Mouse (Mus musculus) urinary bladder, adult 18-20 months (tissue): ENCODE results near the gene Ube2d2b.

Experiments
- DNase-seq, 2 experiments: peaks; one replicate each; pipeline ENCODE4 v3.0.0; 2022; ENCODE audit warnings: low spot score in 2 of 2, mixed read lengths in 2 of 2

Gene Ube2d2b

DNA sequence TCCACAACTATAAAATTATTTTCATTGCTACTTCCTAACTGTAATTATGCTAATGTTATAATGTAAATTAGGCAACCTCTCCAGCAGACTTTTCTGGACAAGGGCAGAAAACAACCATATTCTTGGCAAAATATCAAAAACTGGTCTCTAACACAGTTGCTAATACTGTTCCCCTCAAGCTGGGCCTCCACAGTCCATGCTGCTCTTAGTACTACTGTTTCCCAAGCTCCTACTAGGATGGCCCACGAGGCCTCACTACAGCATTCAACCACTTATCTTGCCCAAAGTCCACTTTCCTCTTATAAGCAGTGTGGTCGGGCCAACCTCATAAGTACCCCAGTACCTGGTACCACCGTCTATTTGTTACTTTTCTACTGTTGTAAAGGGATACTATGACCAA is 24.7 kb downstream of the Ube2d2b start:
- DNase-seq = no peak

DNA sequence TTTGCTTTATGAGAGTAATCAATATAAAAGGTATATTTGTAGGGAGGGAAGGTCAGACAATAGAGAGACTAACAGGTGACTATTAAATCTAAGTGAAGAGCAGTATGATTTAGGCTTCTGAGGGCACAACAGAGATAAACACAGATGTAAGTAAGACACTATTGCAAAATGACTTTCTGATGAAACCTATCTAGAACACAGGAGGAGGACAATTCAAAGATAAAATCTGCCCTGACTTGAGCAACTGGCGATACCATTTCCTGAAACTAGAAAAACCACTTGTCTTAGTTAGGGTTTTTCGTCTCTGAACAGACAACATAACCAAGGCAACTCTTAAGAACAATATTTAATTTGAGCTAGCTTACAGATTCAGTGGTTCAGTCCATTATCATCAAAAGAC is 25.6 kb downstream of the Ube2d2b start:
- no peak for DNase-seq

DNA sequence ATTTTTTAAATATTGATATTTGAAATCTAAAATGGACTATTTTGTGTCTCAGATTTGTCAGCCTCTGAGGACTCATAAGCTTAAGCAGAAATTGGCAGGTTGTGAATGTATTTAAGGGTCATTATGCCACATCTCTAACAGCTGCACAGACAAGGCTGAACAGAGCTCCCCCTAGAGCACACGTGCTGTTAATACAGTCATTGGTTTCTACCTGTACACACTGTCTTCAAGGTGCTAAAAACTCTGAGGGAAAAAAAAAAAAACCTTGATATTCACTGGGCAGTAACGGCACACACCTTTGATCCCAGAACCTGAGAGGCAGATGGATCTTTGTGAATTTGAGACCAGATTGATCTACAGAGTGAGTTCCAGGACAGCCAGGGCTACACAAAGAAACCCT is 29.1 kb downstream of the Ube2d2b start:
- no peak for DNase-seq

DNA sequence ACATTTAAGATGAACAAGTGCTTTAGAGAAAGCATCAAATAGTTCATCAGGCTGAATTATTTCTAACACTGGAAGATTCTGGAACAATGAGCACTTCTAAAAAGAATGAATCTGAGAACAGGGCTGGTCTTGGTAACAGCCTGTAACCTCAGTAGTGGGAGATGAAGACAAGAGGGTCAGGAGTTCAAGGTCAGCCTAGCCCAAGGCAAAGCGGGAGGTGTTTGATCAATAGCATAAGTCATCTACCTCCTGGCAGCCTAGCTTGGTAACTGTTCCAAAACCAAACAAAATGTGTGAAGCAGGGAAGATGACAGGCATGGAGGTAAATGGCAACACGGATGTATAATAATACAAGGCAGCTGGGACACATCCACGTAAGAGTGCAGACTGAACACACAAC is 34.1 kb downstream of the Ube2d2b start:
- no peak for DNase-seq

DNA sequence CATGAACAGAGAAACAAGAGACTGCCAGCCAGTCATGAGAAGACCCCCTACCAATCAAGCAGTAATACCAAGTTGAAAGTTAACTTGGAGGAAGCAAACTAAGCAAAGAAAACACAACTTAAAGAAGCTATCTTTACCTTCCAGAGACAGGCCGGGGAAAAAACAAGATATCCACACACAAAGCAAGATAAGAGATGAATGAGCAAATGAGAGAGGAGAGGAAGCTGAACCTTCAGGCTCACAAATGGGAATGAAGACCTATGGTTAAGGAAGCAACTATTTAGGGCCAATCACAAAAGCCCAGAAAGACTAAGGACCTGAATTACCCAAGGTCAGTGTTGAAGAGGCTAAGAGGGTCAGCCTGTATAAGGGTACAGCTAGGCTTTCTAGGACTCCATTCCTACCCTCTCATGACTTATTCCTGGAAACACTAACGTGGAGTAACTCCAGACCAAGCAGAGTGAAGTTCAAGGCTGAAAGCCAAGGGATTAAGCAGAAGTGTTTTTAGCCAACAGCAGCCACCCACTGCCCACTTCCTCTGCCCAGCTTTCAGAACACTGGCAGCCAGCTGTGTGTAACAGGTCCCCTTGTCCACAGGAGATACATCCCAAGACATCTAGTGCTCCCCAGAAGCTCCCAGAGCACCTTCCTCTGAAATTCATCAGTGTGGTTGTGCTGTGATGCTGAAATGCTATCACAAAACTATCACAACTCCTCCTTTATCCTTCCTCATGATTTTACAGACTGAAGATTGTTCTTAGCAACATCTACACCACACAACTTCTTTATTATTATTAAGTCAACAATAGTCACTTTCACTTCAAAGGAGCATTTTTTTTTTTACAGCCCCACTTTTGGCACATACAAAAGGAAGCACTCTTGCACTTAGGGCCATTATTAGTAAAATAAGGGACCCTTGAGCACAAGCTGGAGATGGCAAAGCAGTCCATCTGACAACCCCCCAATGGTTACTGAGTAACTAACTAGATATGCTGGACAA is 36.5 kb downstream of the Ube2d2b start:
- DNase-seq = no peak

DNA sequence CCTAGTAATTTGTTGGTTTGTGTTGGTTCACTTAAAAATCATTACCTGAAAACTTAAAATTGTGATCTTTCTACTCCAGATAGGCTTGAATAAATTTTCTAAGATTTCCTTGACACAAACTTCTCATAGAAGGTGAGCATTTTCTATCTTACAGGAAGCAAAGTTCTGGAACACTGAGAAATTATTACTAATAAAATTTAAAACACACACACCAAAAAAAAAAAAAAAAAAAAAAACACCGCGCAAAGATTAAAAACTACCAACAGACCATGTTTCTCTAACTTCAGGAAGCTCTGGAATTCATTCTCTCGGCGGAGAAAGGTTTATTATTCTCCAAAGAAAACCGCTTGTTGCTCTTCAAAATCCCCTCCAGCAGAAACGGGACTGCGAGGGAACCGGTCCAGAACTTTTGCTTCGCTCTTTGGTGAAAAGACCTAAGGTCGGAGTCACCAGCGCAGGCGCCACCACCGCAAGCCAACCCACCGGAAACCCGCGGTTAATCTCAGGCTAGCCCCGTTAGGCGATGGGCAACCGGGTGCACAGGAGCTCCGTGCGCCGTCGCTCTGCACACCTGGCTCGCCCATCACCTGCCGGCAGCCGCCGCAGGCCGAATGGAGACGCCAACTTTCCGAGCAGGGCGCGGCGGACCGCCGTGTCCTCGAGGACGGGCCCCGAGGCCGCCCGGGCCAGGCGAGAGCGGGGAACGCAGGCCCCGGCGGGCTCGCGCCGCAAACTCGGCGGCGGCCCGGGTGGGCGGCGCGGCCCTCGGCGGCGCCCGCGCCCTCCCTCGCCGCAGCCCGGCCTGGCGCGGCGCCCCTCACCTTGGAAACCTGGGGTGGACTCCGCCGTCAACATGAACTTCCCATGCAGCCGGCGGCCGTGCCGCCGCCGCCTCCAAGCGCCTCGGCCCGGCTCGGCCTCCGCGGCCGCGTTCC is 38.3 kb downstream of the Ube2d2b start:
- peak; percentile 49 to 65 for DNase-seq

DNA sequence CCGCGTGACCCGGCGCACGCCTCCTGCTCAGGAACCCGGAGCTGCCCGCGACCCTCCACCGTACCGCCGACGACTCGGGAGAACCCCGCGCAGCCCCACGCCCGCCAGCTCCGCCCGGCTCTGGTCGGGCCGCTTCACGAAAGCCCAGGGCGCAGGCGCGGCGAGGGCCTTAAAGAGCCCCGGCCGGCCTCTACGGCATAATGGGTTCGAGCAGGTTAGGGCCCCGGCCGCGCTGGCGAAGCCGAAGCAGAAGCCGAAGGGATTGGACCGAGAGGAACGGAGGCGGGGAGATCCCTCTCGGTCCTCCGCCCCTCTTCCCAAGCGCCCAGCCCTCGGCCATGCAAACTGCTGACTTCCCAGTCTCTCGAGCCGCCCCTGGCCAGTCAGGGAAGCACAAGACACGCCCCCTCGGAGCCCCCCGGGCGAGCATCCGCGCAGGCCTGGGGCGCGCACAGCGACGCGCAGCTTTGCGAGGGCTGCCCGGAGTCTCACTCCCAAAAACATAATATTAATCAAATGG is 39.1 kb downstream of the Ube2d2b start:
- DNase-seq = peak; percentile 86 to 90

DNA sequence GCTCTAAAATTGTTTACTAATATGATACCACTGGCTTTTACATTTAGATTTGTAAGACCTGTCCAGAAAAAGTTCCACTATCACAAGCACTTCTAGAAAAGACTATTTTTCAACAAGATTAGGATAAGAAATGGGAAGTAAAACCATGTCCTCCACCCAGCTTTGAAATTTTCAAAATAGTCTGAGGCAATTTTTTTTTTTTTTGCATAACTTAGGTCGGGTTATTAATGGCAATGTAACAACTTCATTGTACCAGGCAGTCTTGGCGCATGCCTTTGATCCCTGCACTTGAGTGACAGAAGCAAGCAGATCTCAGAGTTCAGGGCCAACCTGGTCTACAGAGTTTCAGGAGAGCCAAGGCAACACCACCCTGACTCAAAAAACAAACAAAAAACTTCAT is 39.8 kb downstream of the Ube2d2b start:
- DNase-seq = no peak

DNA sequence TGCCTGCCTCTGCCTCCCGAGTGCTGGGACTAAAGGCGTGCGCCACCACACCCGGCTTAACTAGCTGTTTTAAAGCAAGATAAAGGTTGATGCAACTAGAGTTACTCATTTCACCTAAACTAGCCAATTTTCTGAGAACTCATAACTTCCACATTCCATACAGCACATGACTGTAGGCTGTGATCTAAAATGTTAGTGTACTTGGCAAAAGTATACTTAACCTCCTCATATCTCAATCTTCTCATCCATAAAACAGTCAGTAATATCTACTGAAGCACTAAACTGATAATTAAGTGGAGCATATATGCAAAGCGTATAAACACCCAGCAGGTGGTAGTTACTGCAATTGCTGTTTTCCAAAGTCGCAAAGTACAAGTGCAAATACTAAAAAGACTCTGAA is 43.4 kb downstream of the Ube2d2b start:
- no peak for DNase-seq

DNA sequence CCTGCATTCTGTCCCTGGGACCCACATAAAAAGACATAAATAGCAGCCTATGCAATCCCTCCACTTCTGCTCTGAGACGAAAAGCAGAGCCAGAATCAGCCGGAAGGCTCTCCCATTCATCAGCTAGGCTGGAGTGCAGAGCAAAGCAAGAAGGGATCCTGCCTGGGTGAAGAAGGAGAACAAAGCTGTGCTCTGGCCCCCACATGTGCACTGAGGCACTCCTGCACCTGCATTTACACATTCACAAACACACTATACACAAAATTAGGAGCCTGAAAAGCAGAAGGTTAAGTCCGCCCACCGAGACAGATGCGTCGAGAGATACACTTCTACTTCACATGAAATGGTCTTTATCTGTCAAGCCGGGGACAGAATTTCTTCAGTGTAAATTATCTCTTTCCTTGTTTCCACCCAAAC is 44.0 kb downstream of the Ube2d2b start:
- no peak for DNase-seq

DNA sequence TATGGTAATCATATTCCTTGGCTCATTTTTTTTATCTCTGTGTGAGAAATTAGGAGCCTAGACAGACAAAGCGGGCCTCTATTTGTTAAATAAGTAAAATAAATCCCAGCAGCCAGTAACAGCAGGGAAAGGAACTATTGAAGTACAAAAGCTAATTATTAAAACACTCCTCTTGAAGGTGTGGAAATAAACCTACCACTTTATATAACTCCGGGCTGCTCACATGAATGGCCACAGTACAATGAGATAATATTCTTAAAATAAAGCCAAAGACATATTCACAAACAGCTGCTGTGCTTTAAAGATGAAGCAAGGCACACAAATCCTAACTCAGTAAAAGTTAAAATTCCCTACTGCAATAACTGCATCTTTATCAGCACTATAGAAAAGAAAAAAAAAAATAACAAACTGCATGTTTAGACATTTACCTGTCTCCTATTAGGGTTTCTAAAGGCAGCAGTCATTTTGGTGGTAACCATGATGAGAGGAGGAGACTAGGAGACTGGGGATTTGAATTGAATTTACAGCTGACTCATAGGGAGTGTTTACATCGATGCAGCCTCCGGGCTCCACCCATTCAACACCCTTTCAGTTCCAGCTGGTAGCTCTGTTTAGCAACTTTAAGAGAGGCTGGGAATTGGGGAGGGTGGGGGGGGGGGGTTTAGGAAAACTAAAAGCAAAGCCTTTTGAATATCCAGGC is 44.8 kb downstream of the Ube2d2b start, which contains the start of gene Evi5:
TSS of gene Evi5 (minus strand) at position 547 of the 700 bp plus-strand sequence.
- DNase-seq = no peak

DNA sequence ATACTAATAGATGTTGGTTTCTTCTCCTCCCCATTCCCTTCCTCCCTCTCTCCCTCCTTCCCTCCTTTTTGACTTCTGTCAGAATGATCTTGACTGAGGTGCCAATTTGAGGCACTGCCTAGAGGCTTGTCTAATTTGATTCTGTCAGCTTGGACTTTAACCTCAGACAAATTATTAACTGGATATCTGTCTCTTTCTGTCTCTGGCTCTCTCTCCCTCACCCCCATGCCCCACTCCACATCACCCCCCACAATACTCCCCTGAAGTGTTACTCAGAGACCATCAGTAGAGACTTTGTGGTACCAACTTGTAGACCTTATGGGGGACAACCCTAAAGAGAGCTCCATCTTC is 45.3 kb downstream of the Ube2d2b start:
- DNase-seq = no peak

DNA sequence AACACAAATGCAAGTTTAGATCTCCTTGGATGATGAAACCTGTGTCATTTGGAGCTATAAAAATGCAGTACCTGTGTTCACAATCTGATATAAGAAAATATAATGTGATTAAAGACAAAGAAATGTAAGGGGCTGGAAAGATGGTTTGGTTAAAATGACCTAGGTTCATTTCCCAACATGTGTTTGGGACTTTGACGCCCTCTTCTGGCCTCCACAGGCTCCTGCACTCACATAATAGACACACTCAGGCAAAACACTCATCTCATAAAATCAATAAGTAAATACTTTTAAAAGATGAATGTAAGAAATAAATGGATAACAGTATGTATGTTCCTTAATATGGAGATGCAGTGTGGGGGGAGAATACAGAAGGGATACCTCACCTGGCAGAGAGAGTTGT is 47.2 kb downstream of the Ube2d2b start:
- no peak for DNase-seq

DNA sequence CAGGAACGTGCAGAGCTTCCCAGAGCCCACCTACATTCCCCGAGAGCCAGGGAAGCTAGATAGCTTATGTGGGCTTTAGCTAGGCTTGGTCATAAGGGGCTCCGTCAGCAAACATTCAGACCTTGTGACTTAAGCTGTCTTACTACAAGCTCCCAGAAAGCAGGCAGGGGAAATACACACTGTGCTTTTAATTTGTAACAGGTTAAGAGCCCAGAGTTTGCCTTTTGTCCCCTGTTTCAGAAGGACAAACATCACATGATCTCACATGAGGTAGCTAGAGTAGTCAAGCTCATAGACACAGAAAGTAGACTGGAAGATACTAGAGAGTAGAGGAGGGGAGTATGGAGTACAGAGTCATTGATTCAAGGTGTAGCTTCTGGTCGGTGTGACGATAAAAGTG is 50.8 kb downstream of the Ube2d2b start:
- DNase-seq = no peak
